ENCODE assay signal across 14 mouse cellular contexts in the genomic region with DNA sequence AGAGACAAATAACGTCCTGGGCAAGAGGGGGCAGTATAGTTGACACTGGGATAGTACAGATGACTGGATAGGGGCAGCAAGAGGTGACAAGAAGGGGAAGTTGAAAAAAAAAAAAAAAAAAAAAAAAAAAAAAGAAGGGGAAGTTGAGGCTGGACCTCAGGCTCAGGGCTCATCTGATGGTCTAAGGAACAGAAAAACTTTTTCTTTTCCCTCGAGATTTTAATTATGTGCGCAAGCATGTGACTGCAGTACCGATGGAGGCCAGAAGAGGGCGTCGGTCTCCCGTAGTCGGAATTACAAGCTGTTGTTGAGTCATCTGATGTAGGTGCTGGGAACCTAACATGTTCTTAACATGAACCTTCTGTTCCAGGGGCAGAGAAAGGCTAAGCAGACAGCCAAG. TPM values are rescaled to one million over a fixed set of nuclear protein-coding genes. Genes with fewer than 3 reads are reported as not detected.
A peak's percentile ranks its signal among the peaks of the same experiment; 100 is the strongest.
DNase-seq lines count a peak whose midpoint lies in the region; ATAC-seq and TF ChIP-seq lines count a peak whose summit lies in the region.
"Had no signal": no experiment of that assay in that cellular context is flagged by ENCODE, and none has a peak within 500 bp of the region (broad histone marks: within the 10 kb centered on the region; RNA-seq: fewer than 3 reads in every experiment).

No protein-coding gene starts in this region.

- 90% methylated on average over 8 of the region's 8 CpGs for WGBS in kidney, postnatal 0 days
- 80% methylated on average over 8 of the region's 8 CpGs for WGBS in hindbrain, postnatal 0 days

- TF ChIP-seq RAD21 in CH12.LX (IDR thresholded peaks at IDR 0.05; ENCODE audit: low read depth, low read length): no peak; the same call in 1 of the 2 replicates

- 0 out of 2 replicates have a peak, but pooled peaks cover 5% of the 10 kb centered on the region for H3K4me1 ChIP-seq in kidney, postnatal 0 days (replicated peaks; ENCODE audit: insufficient read depth, low read length)
- peaks cover 28 to 64% of the 10 kb centered on the region in 2 experiments for H3K4me1 ChIP-seq in CH12.LX (ENCODE audit: control insufficient read depth in 1 of 2, insufficient read depth in 2 of 2)
- H3K4me1 ChIP-seq in hindbrain, postnatal 0 days (ENCODE audit: insufficient read depth, low read length): peaks cover 38% of the 10 kb centered on the region

- dilution Hi-C loops in CH12.LX (cut with MboI; ENCODE audit: extremely low pct_ligation_motif_present, extremely low pct_unique_long_range_greater_than_20kb, low sequenced_read_pairs): no loop called here

- no peaks in the 10 kb centered on the region for H3K36me3 ChIP-seq in kidney, postnatal 0 days (ENCODE audit: insufficient read depth, low read length)
- no peaks in the 10 kb centered on the region for H3K36me3 ChIP-seq in CH12.LX (replicated peaks in 1 of 2; ENCODE audit: control insufficient read depth in 1 of 2, insufficient read depth in 1 of 2, low read length in 1 of 2)
- no peaks in the 10 kb centered on the region for H3K36me3 ChIP-seq in hindbrain, postnatal 0 days (ENCODE audit: insufficient read depth, low read length)
- H3K36me3 ChIP-seq: embryonic facial prominence, embryonic 12.5 days; lung, embryonic 15.5 days had no signal

- no peaks in the 10 kb centered on the region for H3K27me3 ChIP-seq in kidney, postnatal 0 days (ENCODE audit: insufficient read depth, low read length)
- H3K27me3 ChIP-seq in CH12.LX (replicated peaks): no peaks in the 10 kb centered on the region
- H3K27me3 ChIP-seq in hindbrain, postnatal 0 days (ENCODE audit: insufficient read depth, low read length): no peaks in the 10 kb centered on the region
- H3K27me3 ChIP-seq: embryonic facial prominence, embryonic 12.5 days; lung, embryonic 15.5 days had no signal

- no peak overlapping the region for H3K4me2 ChIP-seq in kidney, postnatal 0 days (ENCODE audit: low read length)
- no peak overlapping the region for H3K4me2 ChIP-seq in CH12.LX (ENCODE audit: insufficient read depth, low read depth, poor library complexity, severe bottlenecking)
- no peak overlapping the region for H3K4me2 ChIP-seq in hindbrain, postnatal 0 days (ENCODE audit: low read depth, low read length)
- H3K4me2 ChIP-seq: embryonic facial prominence, embryonic 12.5 days; lung, embryonic 15.5 days had no signal

- no peaks in the 10 kb centered on the region for H3K9me3 ChIP-seq in kidney, postnatal 0 days (replicated peaks; ENCODE audit: low read length)
- peaks cover 4% of the 10 kb centered on the region for H3K9me3 ChIP-seq in CH12.LX (replicated peaks; ENCODE audit: low read length)
- H3K9me3 ChIP-seq in hindbrain, postnatal 0 days (ENCODE audit: low read length): no peaks in the 10 kb centered on the region
- H3K9me3 ChIP-seq: embryonic facial prominence, embryonic 12.5 days; lung, embryonic 15.5 days had no signal

- TF ChIP-seq EP300 in CH12.LX (IDR thresholded peaks at IDR 0.05; ENCODE audit: low read length): no peak

- peak; percentile 56 for TF ChIP-seq CTCF in kidney, postnatal 0 days (IDR thresholded peaks at IDR 0.05; ENCODE audit: low read depth)
- peak; percentile 54 to 66 for TF ChIP-seq CTCF in CH12.LX (conservative IDR thresholded peaks at IDR 0.05 in 1 of 2, IDR thresholded peaks at IDR 0.05 in 1 of 2; ENCODE audit: low read depth in 2 of 2, low read length in 2 of 2)
- TF ChIP-seq CTCF in hindbrain, postnatal 0 days (IDR thresholded peaks at IDR 0.05; ENCODE audit: low read depth): peak; percentile 66

- no peak for DNase-seq in kidney, postnatal 0 days (ENCODE audit: low spot score)
- DNase-seq in kidney, postnatal 25 days: no peak
- DNase-seq in CH12.LX (ENCODE audit: extremely low read depth) (peak; percentile 47), ZHBTc4 (ENCODE audit: low read depth, low spot score) (peak; percentile 73)
- no peak for DNase-seq in hindbrain, postnatal 0 days (ENCODE audit: low spot score)
- DNase-seq in left cerebral cortex, adult 11 months (ENCODE audit: low spot score): no peak
- DNase-seq in cerebellum, adult 11-12 months: no peak
- DNase-seq in gastrocnemius, postnatal 4 days (ENCODE audit: low spot score in 2 of 2): no peak
- DNase-seq: adrenal gland, postnatal 25 days; heart, postnatal 4 days; spleen, adult 18-20 months; thymus, postnatal 36 days had no signal

- in situ Hi-C loops in CH12.LX (cut with MboI; ENCODE audit: low pct_ligation_motif_present, low pct_unique_long_range_greater_than_20kb, low sequenced_read_pairs): no loop called here

- no peak for ATAC-seq in kidney, postnatal 0 days (replicated peaks; ENCODE audit: low FRiP score, low read depth)
- ATAC-seq in hindbrain, postnatal 0 days: no peak

- H3K79me2 ChIP-seq in CH12.LX (replicated peaks; ENCODE audit: control insufficient read depth, extremely low read depth, insufficient read depth, poor library complexity, severe bottlenecking): peaks cover 4% of the 10 kb centered on the region; the same call in 1 of the 2 replicates

- no peak overlapping the region for H3K4me3 ChIP-seq in kidney, postnatal 0 days (replicated peaks; ENCODE audit: low read depth, low read length)
- H3K4me3 ChIP-seq in CH12.LX (replicated peaks in 1 of 3; ENCODE audit: low read depth in 2 of 3, low read length in 2 of 3, poor library complexity in 1 of 3): no peak overlapping the region
- no peak overlapping the region for H3K4me3 ChIP-seq in hindbrain, postnatal 0 days (ENCODE audit: low read length)
- H3K4me3 ChIP-seq: embryonic facial prominence, embryonic 12.5 days; lung, embryonic 15.5 days had no signal

- H3K9ac ChIP-seq in kidney, postnatal 0 days (ENCODE audit: low read depth, low read length): no peak overlapping the region
- H3K9ac ChIP-seq in CH12.LX (ENCODE audit: insufficient read depth, low read depth): no peak overlapping the region
- H3K9ac ChIP-seq in hindbrain, postnatal 0 days (replicated peaks; ENCODE audit: low read length): no peak overlapping the region
- H3K9ac ChIP-seq: embryonic facial prominence, embryonic 12.5 days; lung, embryonic 15.5 days had no signal

- no peak for TF ChIP-seq POLR2A in CH12.LX (IDR thresholded peaks at IDR 0.05; ENCODE audit: low read depth, low read length)

- H3K27ac ChIP-seq in kidney, postnatal 0 days: no peak overlapping the region
- H3K27ac ChIP-seq in CH12.LX (ENCODE audit: insufficient read depth, low read depth): no peak overlapping the region
- H3K27ac ChIP-seq in hindbrain, postnatal 0 days: no peak overlapping the region; the same call in 1 of the 2 replicates
- H3K27ac ChIP-seq: embryonic facial prominence, embryonic 12.5 days; lung, embryonic 15.5 days had no signal

TF ChIP-seq in CH12.LX, 34 proteins besides CTCF, POLR2A, EP300 and RAD21:
- TF ChIP-seq ZNF384 (IDR thresholded peaks at IDR 0.05; ENCODE audit: low read depth, low read length) (peak; percentile 92), PAX5 (IDR thresholded peaks at IDR 0.05; ENCODE audit: low read length) (no peak), E2F4 (IDR thresholded peaks at IDR 0.05; ENCODE audit: insufficient replicate concordance, low read depth, low read length) (no peak), SMC3 (IDR thresholded peaks at IDR 0.05; ENCODE audit: low read depth, low read length) (peak; percentile 10; the same call in 1 of the 2 replicates), KAT2A (IDR thresholded peaks at IDR 0.05; ENCODE audit: insufficient replicate concordance, low read length) (no peak)

RNA-seq across cellular contexts. Expression of a gene that starts 24.8 kb away (rescaled TPM):
- polyA plus RNA-seq in kidney, postnatal 0 days (2015; fragmentation: Nextera tagmentation; extraction: Ambion mirVana): 1.4 and 1.6 TPM in 2 replicates
- 18.4 and 19.6 TPM in 2 replicates for total RNA-seq in CH12.LX (2012; rRNA removed)
- total RNA-seq in CH12.LX (2014; rRNA removed): 3.1 and 5.5 TPM in 2 replicates
- 23.1 TPM in 2 replicates for polyA plus RNA-seq in CH12.LX (2012; ENCODE audit: insufficient read length, low read depth)
- total RNA-seq in hindbrain, postnatal 0 days (2014; rRNA removed): 313 and 323 TPM in 2 replicates
- 10.1 and 10.2 TPM in 2 replicates for polyA plus RNA-seq in hindbrain, postnatal 0 days (2015; fragmentation: Nextera tagmentation; extraction: Ambion mirVana)
- 10 to 100 TPM; 12.0 to 12.1 TPM for total RNA-seq in gastrocnemius, postnatal 4 days (2021)

Comparison
In these comparisons a context has a peak if more than half of its experiments do, and no peak if none do; other contexts are left out.
1. DNase-seq: peak in CH12.LX (single experiment) and ZHBTc4 (single experiment); none in kidney, postnatal 0 days (single experiment), kidney, postnatal 25 days (0 of 2), hindbrain, postnatal 0 days (single experiment), left cerebral cortex, adult 11 months (single experiment), cerebellum, adult 11-12 months (single experiment) and gastrocnemius, postnatal 4 days (0 of 2).
2. RNA of a gene that starts 24.8 kb away (total RNA-seq): 313 to 323 TPM in hindbrain, postnatal 0 days; 3.1 to 19.6 TPM in CH12.LX and 12.0 to 12.1 TPM in gastrocnemius, postnatal 4 days; every median in the first group is over 10 times any median in the second.
3. Peak in every context shown above with its lines, with median percentiles within 50 percentile points of each other: CTCF ChIP-seq.